19 mouse cellular contexts compared by ENCODE assay signal in genomic region chr1:104939156-104939555, GRCm38 (mm10).
DNase-seq lines count a peak whose midpoint lies in the region; ATAC-seq lines count a peak whose summit lies in the region.
"Had no signal": no experiment of that assay in that cellular context is flagged by ENCODE, and none has a peak within 500 bp of the region (broad histone marks: within the 10 kb centered on the region; RNA-seq: fewer than 3 reads in every experiment).

No protein-coding gene starts in this region.

- no peaks in the 10 kb centered on the region for H3K4me1 ChIP-seq in kidney, embryonic 15.5 days
- no peaks in the 10 kb centered on the region for H3K4me1 ChIP-seq in kidney, embryonic 14.5 days (ENCODE audit: control insufficient read depth, insufficient read depth, low read length)
- H3K4me1 ChIP-seq in intestine, embryonic 16.5 days (ENCODE audit: control insufficient read depth, insufficient read depth, low read length), result no peaks in the 10 kb centered on the region
- H3K4me1 ChIP-seq: embryonic facial prominence, embryonic 15.5 days; forebrain, embryonic 10.5 days; heart, embryonic 12.5 days; hindbrain, embryonic 10.5 days had no signal

- H3K9ac ChIP-seq in kidney, embryonic 15.5 days, result no peak overlapping the region
- H3K9ac ChIP-seq in kidney, embryonic 14.5 days (ENCODE audit: low read depth, low read length), result no peak overlapping the region
- H3K9ac ChIP-seq in intestine, embryonic 16.5 days (ENCODE audit: low read depth, low read length), result no peak overlapping the region
- H3K9ac ChIP-seq: embryonic facial prominence, embryonic 15.5 days; heart, embryonic 12.5 days had no signal

- H3K9me3 ChIP-seq in kidney, embryonic 15.5 days (replicated peaks), result no peaks in the 10 kb centered on the region
- no peaks in the 10 kb centered on the region; the same call in 1 of the 2 replicates for H3K9me3 ChIP-seq in kidney, embryonic 14.5 days (ENCODE audit: control insufficient read depth, low read length)
- H3K9me3 ChIP-seq in intestine, embryonic 16.5 days (ENCODE audit: control insufficient read depth, low read length), result no peaks in the 10 kb centered on the region
- H3K9me3 ChIP-seq: embryonic facial prominence, embryonic 15.5 days; forebrain, embryonic 10.5 days; heart, embryonic 12.5 days; hindbrain, embryonic 10.5 days had no signal

- DNase-seq in kidney, adult 18-20 months, result peak; percentile 13
- DNase-seq in kidney, postnatal 36 days, result peak; percentile 29 to 64
- peak; percentile 6 for DNase-seq in yolk sac, embryonic 10.5 days (ENCODE audit: low spot score)
- DNase-seq: adrenal gland, adult 8-10 months; cerebellum, adult 11 months; cerebellum, adult 8-10 months; cerebellum, postnatal 14 days; embryo, embryonic 11 days; gastrocnemius, adult 2 months; gastrocnemius, postnatal 25 days had no signal

- no peak overlapping the region for H3K4me3 ChIP-seq in kidney, embryonic 15.5 days (replicated peaks)
- H3K4me3 ChIP-seq in kidney, embryonic 14.5 days (ENCODE audit: low read length), result no peak overlapping the region
- no peak overlapping the region for H3K4me3 ChIP-seq in intestine, embryonic 16.5 days (ENCODE audit: low read length)
- H3K4me3 ChIP-seq: embryonic facial prominence, embryonic 15.5 days; erythroblast, embryonic 14.5 days; forebrain, embryonic 10.5 days; gastrocnemius, adult 2 months; heart, embryonic 12.5 days; hindbrain, embryonic 10.5 days had no signal

- no peaks in the 10 kb centered on the region for H3K27me3 ChIP-seq in kidney, embryonic 15.5 days
- no peaks in the 10 kb centered on the region for H3K27me3 ChIP-seq in kidney, embryonic 14.5 days (ENCODE audit: control insufficient read depth, insufficient read depth, low read length)
- H3K27me3 ChIP-seq in intestine, embryonic 16.5 days (replicated peaks; ENCODE audit: control insufficient read depth, insufficient read depth, low read length), result no peaks in the 10 kb centered on the region
- H3K27me3 ChIP-seq: embryonic facial prominence, embryonic 15.5 days; heart, embryonic 12.5 days had no signal

- no peak overlapping the region for H3K27ac ChIP-seq in kidney, embryonic 15.5 days
- no peak overlapping the region for H3K27ac ChIP-seq in kidney, embryonic 14.5 days (ENCODE audit: low read depth, low read length)
- H3K27ac ChIP-seq in intestine, embryonic 16.5 days (ENCODE audit: low read length), result no peak overlapping the region
- H3K27ac ChIP-seq: embryonic facial prominence, embryonic 15.5 days; forebrain, embryonic 10.5 days; gastrocnemius, adult 2 months; hindbrain, embryonic 10.5 days had no signal

- H3K36me3 ChIP-seq in kidney, embryonic 15.5 days, result no peaks in the 10 kb centered on the region
- no peaks in the 10 kb centered on the region for H3K36me3 ChIP-seq in kidney, embryonic 14.5 days (ENCODE audit: control insufficient read depth, insufficient read depth, low read length)
- H3K36me3 ChIP-seq in intestine, embryonic 16.5 days (ENCODE audit: control insufficient read depth, insufficient read depth, low read length), result no peaks in the 10 kb centered on the region
- H3K36me3 ChIP-seq: embryonic facial prominence, embryonic 15.5 days; forebrain, embryonic 10.5 days; heart, embryonic 12.5 days; hindbrain, embryonic 10.5 days had no signal

- no peak overlapping the region for H3K4me2 ChIP-seq in kidney, embryonic 15.5 days
- H3K4me2 ChIP-seq in kidney, embryonic 14.5 days (replicated peaks; ENCODE audit: low read depth, low read length), result no peak overlapping the region
- no peak overlapping the region for H3K4me2 ChIP-seq in intestine, embryonic 16.5 days (ENCODE audit: low read depth, low read length)
- H3K4me2 ChIP-seq: embryonic facial prominence, embryonic 15.5 days; heart, embryonic 12.5 days had no signal

- ATAC-seq in kidney, embryonic 15.5 days (replicated peaks; ENCODE audit: low FRiP score), result no peak
- ATAC-seq in kidney, embryonic 14.5 days (ENCODE audit: low FRiP score, low TSS enrichment), result no peak
- ATAC-seq in intestine, embryonic 16.5 days, result 0 out of 2 replicates have a peak, but pooled peaks have one; percentile 21
- ATAC-seq: forebrain, embryonic 14.5 days had no signal
